Mouse (Mus musculus) right cerebral cortex, postnatal 10 days (tissue): ENCODE measurements around the gene Csrp2.
A peak's percentile ranks its signal among the peaks of the same experiment; 100 is the strongest.

Source experiments
- DNase-seq, 2 experiments: peaks; one replicate each; pipeline ENCODE4 v3.0.0; 2021; ENCODE audit warnings: low spot score in 2 of 2

Csrp2 gene

GRCm38 (mm10) chr10:110919531-110920343 lies at the start of gene Csrp2:
Csrp2 (plus strand) TSS chr10:110919789.
- peak; percentile 85 to 86 for DNase-seq

GRCm38 (mm10) chr10:110874853-110875252 lies 44.7 kb upstream of the Csrp2 start:
- DNase-seq = no peak

GRCm38 (mm10) chr10:110876956-110877355 lies 42.6 kb upstream of the Csrp2 start:
- DNase-seq = no peak

GRCm38 (mm10) chr10:110877851-110878250 lies 41.7 kb upstream of the Csrp2 start:
- no peak for DNase-seq

DNA sequence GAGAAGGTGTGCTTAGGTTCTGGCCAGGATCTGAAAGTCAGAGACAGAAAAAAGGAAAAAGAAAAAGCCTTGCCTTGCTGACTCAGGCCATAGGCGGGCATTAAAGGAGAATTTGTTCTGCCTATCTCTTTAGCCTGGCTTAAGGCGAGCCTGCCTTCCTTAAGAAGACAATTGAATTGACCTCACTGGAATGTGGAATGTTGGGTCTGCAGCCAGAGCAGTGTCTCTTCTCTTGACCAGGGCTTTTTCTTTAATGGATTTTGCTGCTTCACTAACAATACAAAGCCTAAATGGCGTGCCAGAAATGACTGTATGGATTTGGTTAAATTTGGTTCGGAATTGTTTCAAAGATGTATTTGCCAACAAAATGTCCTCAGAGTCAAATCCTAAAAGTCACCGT lies 40.9 kb upstream of the Csrp2 start:
- DNase-seq = no peak

- no peak for DNase-seq
Observed at GRCm38 (mm10) chr10:110879426-110880066, 40.0 kb upstream of the Csrp2 start.

DNA sequence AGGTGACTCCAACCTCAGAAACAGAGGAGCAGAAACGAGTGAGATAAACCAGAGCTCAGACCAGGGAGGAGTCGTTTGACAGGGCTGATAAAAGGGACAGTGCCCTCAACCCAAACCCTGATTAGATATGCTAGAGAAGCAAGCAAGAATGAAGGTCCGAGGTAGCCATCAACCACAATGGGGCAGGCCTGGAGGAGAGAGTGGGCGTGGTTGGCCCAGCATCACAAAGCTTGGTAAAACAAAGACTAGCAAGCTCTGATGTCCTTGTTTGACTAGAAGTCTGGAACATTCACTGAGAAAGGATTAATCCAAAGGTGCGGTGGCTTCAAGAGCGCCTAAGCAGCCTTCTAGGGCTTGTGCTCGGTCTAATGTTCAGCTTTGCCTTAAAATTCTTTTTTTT lies 38.2 kb upstream of the Csrp2 start:
- DNase-seq = no peak

DNA sequence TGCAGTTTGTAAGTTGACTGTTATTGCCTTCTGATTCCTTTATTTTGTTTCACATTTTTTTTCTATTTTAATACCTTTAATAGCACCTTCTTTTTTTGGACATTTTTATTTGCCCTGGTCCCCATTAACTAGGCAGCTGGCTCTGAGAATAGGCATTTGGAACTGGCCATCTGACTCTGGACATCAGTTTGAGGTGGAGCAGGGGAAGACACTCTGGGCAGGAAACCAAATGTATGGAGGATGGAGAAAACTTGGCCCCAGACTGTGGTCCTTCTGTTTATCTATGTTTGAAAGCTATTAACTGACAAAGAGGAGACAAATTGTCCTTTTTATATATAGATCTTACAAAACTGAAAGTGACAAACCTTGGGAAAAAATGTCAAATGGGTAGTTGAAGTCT lies 36.9 kb upstream of the Csrp2 start:
- DNase-seq = no peak

GRCm38 (mm10) chr10:110890656-110891272 lies 28.8 kb upstream of the Csrp2 start:
- DNase-seq = no peak

DNA sequence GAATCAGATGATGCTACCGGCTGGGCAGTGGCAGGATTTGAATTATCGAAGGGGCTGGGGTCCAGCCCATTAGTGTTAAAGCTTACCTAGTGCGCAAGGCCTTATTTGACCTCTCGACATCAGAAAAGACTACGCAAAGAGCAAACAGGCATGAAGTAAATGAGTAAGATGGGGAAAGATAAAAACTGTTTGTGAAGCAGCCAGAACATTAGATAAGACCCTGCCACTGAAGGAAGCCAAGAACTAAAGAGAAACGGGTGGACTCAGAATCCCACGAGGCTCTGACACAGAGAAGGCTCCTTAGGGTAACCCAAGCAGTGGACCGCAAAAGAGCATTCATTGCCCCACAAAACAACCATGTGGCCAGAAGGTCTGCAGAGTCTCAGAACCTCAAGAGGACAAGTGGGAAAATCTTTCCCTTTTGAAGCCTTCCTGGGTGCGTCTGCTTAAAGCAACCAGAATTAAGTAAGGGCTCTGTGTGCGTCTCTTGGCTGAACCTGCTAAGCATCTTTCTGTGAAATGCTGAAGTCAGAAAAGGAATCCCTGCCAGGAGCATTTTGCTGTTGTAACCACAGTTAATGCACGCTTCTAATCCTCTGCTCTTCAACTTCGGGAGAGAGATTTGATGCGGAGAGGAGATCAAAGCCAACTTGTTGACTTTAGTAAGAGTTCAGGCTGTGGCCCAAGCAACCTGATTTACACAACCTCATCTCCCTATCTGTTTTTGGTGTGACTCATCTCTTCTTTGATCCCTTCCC lies 19.7 kb upstream of the Csrp2 start:
- DNase-seq = no peak

GRCm38 (mm10) chr10:110903862-110904261 lies 15.7 kb upstream of the Csrp2 start:
- DNase-seq = no peak

GRCm38 (mm10) chr10:110916666-110917344 lies 2.8 kb upstream of the Csrp2 start:
- no peak for DNase-seq

GRCm38 (mm10) chr10:110917521-110917920 lies 2.1 kb upstream of the Csrp2 start:
- no peak for DNase-seq

DNA sequence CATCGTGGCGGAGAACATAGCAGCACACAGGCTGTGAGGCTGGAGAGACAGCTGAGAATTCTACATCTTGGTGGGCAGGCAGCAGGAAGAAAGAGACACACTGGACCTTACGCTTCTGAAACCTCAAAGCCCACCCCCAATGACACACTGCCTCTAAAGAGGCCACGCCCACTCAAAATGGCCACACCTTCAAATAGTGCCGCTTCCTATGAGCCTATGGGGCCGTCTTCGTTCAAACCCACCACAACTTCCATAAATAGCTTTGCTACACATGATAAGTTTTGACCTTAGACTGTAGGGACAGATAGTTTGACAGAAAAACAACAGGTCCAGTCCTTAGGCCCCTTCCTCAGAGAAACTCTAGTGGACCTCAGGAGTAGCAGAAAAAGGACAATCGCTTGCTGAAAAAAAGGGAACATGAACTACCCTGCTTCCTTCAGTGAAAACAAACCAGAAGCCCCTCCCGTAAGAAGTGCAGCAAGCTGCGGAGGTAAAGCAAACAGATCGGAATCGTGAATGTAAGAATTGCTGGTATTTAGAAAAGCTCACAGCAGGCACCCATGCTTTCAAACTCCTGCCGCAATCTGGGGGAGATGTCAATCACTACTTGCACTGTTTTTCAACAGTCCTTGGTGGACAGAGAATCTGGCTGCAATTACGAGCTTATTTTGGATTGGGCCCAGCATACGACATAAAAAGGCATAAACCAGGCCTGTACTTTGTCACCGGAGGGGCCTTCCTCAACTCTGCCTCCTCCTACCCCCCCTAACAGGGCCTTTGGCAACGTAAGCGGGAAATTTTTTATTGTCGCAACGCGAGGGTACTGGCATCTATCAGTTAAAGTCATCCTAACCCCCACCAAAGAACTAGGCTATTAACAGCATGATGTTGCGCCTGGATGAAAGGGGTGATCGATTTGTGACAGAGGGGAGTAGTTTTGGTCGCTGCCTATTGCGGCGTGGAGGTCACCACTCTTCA lies 886 bp upstream of the Csrp2 start:
- no peak for DNase-seq

GRCm38 (mm10) chr10:110920368-110920950 lies 870 bp downstream of the Csrp2 start:
- no peak for DNase-seq

DNA sequence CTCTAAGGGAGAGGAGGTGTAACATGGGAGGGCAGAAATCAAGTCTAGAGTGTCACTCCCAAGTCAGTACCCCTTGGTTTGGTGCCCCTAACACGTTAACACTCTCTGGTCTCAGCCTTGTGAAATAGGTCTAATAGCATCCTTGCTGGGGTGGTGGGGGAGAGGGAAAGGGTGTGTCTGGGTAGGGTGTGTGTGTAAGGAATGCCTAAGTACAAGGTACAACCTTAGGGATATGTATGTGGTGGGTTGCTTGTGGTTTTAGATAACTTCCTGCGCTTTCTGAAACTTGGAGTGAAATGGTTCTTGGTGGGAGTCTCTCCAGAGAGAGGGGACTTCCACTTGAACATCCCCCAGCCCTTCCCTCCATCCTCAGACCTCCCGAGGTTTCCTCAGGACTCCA lies 2.3 kb downstream of the Csrp2 start:
- no peak for DNase-seq

DNA sequence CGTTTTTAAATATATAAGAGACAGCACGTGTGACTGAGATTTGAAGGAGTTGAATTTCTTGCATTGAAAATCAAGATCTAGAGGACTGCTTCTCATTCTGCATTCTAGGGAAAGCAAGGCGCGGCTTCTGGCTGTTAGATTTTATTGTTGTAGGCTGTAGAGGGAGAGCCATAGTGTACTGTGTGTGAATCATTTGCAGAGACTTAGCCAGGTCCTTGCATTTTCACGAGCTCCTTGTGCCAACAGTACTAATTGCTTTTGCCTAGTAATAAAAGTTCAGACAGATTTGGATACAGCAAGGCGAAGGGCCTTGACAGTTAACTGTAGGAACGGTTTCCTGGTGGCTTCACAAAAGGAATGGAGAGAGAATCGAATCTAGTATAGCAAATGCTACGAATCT lies 3.0 kb downstream of the Csrp2 start:
- DNase-seq = no peak

DNA sequence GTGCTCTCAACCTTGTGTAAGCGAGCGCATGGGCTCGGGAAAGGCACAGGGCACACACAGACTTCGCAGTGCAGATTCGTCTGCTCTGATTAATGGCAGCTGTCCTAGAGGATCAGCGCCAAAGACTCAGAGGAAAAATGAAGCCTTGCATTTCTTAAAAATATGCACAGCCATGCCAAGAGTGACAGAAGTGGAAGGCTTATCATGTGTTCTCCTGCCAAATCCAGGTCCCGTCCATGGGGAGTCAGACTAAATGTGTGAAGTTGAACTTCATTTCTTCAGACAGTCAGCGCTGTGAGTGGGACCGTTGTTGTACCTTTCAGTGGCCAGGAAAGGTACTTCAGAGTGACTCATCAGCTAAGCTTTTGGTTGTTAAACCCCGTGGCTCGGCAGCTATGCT lies 7.9 kb downstream of the Csrp2 start:
- no peak for DNase-seq

DNA sequence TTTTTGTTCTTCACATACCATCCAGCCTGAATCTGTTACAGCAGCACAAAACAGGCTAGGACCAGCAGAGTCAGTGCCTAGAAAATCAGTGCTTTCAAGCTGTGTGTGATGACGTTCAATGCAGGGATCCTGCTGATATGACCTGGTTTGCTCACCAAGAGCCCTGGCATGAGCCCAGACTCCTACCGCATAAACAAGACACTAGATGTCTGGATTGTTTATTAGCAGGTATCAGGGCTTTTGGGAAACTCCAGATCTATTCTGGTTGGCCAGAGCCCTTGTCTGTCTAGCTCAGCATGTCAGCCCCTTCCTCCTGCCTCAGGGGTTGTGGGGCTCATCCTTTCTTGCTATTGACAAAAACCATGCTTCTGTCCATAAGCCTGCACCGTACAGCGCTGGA lies 10.2 kb downstream of the Csrp2 start:
- no peak for DNase-seq
